Mouse (Mus musculus) heart, postnatal 25 days (tissue): ENCODE measurements around the gene Zscan2. TPM values are rescaled to one million over a fixed set of nuclear protein-coding genes. Genes with fewer than 3 reads are reported as not detected.

ENCODE experiments used
- DNase-seq: peaks from one replicate; pipeline ENCODE4 v3.0.0; 2022; ENCODE audit warnings: low spot score
- intact Hi-C: fragments of 180-260 bp; cut with DNase I; formaldehyde crosslinking; loops from one replicate; pipeline ENCODE4 v1.15.1; 2025
- total RNA-seq, 2 experiments: library from RNA; stranded (reverse); gene quantifications; 2 replicates each; pipeline ENCODE4 v1.2.3; 2021

Zscan2 gene
- total RNA-seq, 2 experiments from 2014 or later, result 5.4 to 6.1 TPM

- intact Hi-C loops, result no loop called here
- DNase-seq, result no peak
Observed at GRCm38 (mm10) chr7:80842132-80842531, 18.6 kb upstream of the Zscan2 start.

GRCm38 (mm10) chr7:80843176-80843575, 17.5 kb upstream of the Zscan2 start:
- DNase-seq, result no peak
- intact Hi-C loops, result no loop called here

GRCm38 (mm10) chr7:80843910-80844640, 16.6 kb upstream of the Zscan2 start:
- DNase-seq, result no peak
- intact Hi-C loops, result no loop called here

GRCm38 (mm10) chr7:80844691-80845090, 16.0 kb upstream of the Zscan2 start:
- DNase-seq, result no peak
- intact Hi-C loops, result loop anchor here (5.0 kb wide), 1 partner anchor 42 kb away; no protein-coding TSS in a partner anchor

GRCm38 (mm10) chr7:80845621-80846279, 15.0 kb upstream of the Zscan2 start:
- intact Hi-C loops, result loop anchor here (5.0 kb wide), 1 partner anchor 43 kb away; no protein-coding TSS in a partner anchor
- DNase-seq, result no peak

- intact Hi-C loops, result loop anchor here (5.0 kb wide), 1 partner anchor 44 kb away; no protein-coding TSS in a partner anchor
- DNase-seq, result no peak
Observed at GRCm38 (mm10) chr7:80846280-80846678, 14.4 kb upstream of the Zscan2 start.

- intact Hi-C loops, result loop anchor here (5.0 kb wide), 1 partner anchor 44 kb away; no protein-coding TSS in a partner anchor
- no peak for DNase-seq
Observed at GRCm38 (mm10) chr7:80846709-80847108, 14.0 kb upstream of the Zscan2 start.

- intact Hi-C loops, result loop anchor here (1.0 to 5.0 kb wide), 3 partner anchors 47 to 120 kb away; no protein-coding TSS in a partner anchor
- no peak for DNase-seq
Observed at GRCm38 (mm10) chr7:80849267-80849666, 11.5 kb upstream of the Zscan2 start.

GRCm38 (mm10) chr7:80849710-80850109, 11.0 kb upstream of the Zscan2 start:
- DNase-seq, result no peak
- intact Hi-C loops, result loop anchor here (1.0 to 5.0 kb wide), 3 partner anchors 47 to 120 kb away; no protein-coding TSS in a partner anchor

- DNase-seq, result no peak
- intact Hi-C loops, result no loop called here
Observed at GRCm38 (mm10) chr7:80850520-80850919, 10.2 kb upstream of the Zscan2 start.

- no peak for DNase-seq
- intact Hi-C loops, result no loop called here
Observed at GRCm38 (mm10) chr7:80853218-80853617, 7.5 kb upstream of the Zscan2 start.

- DNase-seq, result no peak
- intact Hi-C loops, result no loop called here
Observed at GRCm38 (mm10) chr7:80855316-80855715, 5.4 kb upstream of the Zscan2 start.

- peak; percentile 53 for DNase-seq
- intact Hi-C loops, result loop anchor here (1.0 kb wide), 1 partner anchor 298 kb away; no protein-coding TSS in a partner anchor
Observed at GRCm38 (mm10) chr7:80857181-80857580, 3.5 kb upstream of the Zscan2 start.

- intact Hi-C loops, result loop anchor here (5.0 to 10.0 kb wide), 2 partner anchors 202 to 485 kb away; partner anchors contain the start of gene Rps17
- DNase-seq, result no peak
Observed at GRCm38 (mm10) chr7:80860227-80860626, 493 bp upstream of the Zscan2 start.

GRCm38 (mm10) chr7:80862475-80862874, 1.8 kb downstream of the Zscan2 start:
- DNase-seq, result no peak
- intact Hi-C loops, result loop anchor here (5.0 to 10.0 kb wide), 2 partner anchors 200 to 482 kb away; partner anchors contain the start of gene Rps17

GRCm38 (mm10) chr7:80863520-80863919, 2.8 kb downstream of the Zscan2 start:
- no peak for DNase-seq
- intact Hi-C loops, result loop anchor here (5.0 to 10.0 kb wide), 2 partner anchors 199 to 481 kb away; partner anchors contain the start of gene Rps17

- DNase-seq, result no peak
- intact Hi-C loops, result loop anchor here (5.0 to 10.0 kb wide), 2 partner anchors 198 to 481 kb away; partner anchors contain the start of gene Rps17
Observed at GRCm38 (mm10) chr7:80864151-80864550, 3.4 kb downstream of the Zscan2 start.

GRCm38 (mm10) chr7:80864831-80865230, 4.1 kb downstream of the Zscan2 start:
- intact Hi-C loops, result loop anchor here (5.0 to 10.0 kb wide), 2 partner anchors 197 to 480 kb away; partner anchors contain the start of gene Rps17
- DNase-seq, result no peak

GRCm38 (mm10) chr7:80865521-80865920, 4.8 kb downstream of the Zscan2 start:
- intact Hi-C loops, result loop anchor here (10.0 kb wide), 1 partner anchor 479 kb away; the partner anchor contains the start of gene Rps17
- DNase-seq, result no peak

GRCm38 (mm10) chr7:80866514-80867147, 5.9 kb downstream of the Zscan2 start:
- intact Hi-C loops, result loop anchor here (10.0 kb wide), 1 partner anchor 478 kb away; the partner anchor contains the start of gene Rps17
- no peak for DNase-seq
